Mouse (Mus musculus): ENCODE measurements around the gene Gm4894. TPM values are rescaled to one million over a fixed set of nuclear protein-coding genes. Genes with fewer than 3 reads are reported as not detected.

Gm4894 gene
- polyA plus RNA-seq (2016; fragmentation: Nextera tagmentation; extraction: Ambion mirVana), result not detected in 2 replicates

GRCm38 (mm10) chr9:49250231-49250630 lies at the start of gene Gm4894:
Gene Gm4894, plus strand, starts transcription at chr9:49250531.
- Histone ChIP-seq H3K4me2 (replicated peaks) (no peak within 1 kb of the TSS), H3K9me3 (no peaks in the 10 kb centered on the region), H3K9ac (replicated peaks) (no peak within 1 kb of the TSS), H3K27me3 (no peaks in the 10 kb centered on the region), H3K4me3 (no peak within 1 kb of the TSS), H3K36me3 (no peaks in the 10 kb centered on the region), H3K4me1 (no peaks in the 10 kb centered on the region), H3K27ac (replicated peaks) (no peak within 1 kb of the TSS)
- ATAC-seq (ENCODE audit: low FRiP score, low read depth), result no peak
- 78% methylated on average over 6 of the region's 6 CpGs for WGBS

GRCm38 (mm10) chr9:49206331-49206730 lies 44.0 kb upstream of the Gm4894 start:
- peak overlapping the region; percentile 25 for H3K4me2 ChIP-seq (replicated peaks)
- H3K36me3 ChIP-seq, result no peaks in the 10 kb centered on the region
- no peak overlapping the region for H3K4me3 ChIP-seq
- no peak for ATAC-seq (ENCODE audit: low FRiP score, low read depth)
- H3K27ac ChIP-seq (replicated peaks), result 0 out of 2 replicates have a peak overlapping the region, but pooled peaks have one; percentile 25
- peaks cover 28% of the 10 kb centered on the region for H3K4me1 ChIP-seq
- no peaks in the 10 kb centered on the region for H3K27me3 ChIP-seq
- H3K9ac ChIP-seq (replicated peaks), result no peak overlapping the region
- WGBS, result 55% methylated on average over 15 of the region's 15 CpGs
- H3K9me3 ChIP-seq, result no peaks in the 10 kb centered on the region

GRCm38 (mm10) chr9:49211493-49211892 lies 38.8 kb upstream of the Gm4894 start:
- Histone ChIP-seq H3K36me3 (no peaks in the 10 kb centered on the region), H3K9me3 (no peaks in the 10 kb centered on the region), H3K27me3 (no peaks in the 10 kb centered on the region), H3K4me1 (peaks cover 22% of the 10 kb centered on the region), H3K4me3 (no peak overlapping the region), H3K9ac (replicated peaks) (no peak overlapping the region), H3K4me2 (replicated peaks) (no peak overlapping the region), H3K27ac (replicated peaks) (no peak overlapping the region)
- WGBS, result 70% methylated on average over 1 of the region's 1 CpGs
- ATAC-seq (ENCODE audit: low FRiP score, low read depth), result no peak

GRCm38 (mm10) chr9:49214734-49215133 lies 35.6 kb upstream of the Gm4894 start:
- Histone ChIP-seq H3K27ac (replicated peaks) (no peak overlapping the region), H3K4me2 (replicated peaks) (no peak overlapping the region), H3K27me3 (no peaks in the 10 kb centered on the region), H3K4me3 (no peak overlapping the region), H3K36me3 (no peaks in the 10 kb centered on the region), H3K4me1 (peaks cover 28% of the 10 kb centered on the region), H3K9ac (replicated peaks) (no peak overlapping the region), H3K9me3 (no peaks in the 10 kb centered on the region)
- ATAC-seq (ENCODE audit: low FRiP score, low read depth), result no peak
- 42% methylated on average over 2 of the region's 2 CpGs for WGBS

- Histone ChIP-seq H3K4me3 (no peak overlapping the region), H3K27ac (replicated peaks) (0 out of 2 replicates have a peak overlapping the region, but pooled peaks have one; percentile 17), H3K9ac (replicated peaks) (no peak overlapping the region; the same call in 1 of the 2 replicates), H3K4me2 (replicated peaks) (no peak overlapping the region), H3K9me3 (no peaks in the 10 kb centered on the region), H3K36me3 (no peaks in the 10 kb centered on the region), H3K4me1 (peaks cover 12% of the 10 kb centered on the region), H3K27me3 (no peaks in the 10 kb centered on the region)
- WGBS, result 61% methylated on average over 20 of the region's 20 CpGs
- no peak for ATAC-seq (ENCODE audit: low FRiP score, low read depth)
Measured at GRCm38 (mm10) chr9:49217626-49218607, 32.4 kb upstream of the Gm4894 start.

- Histone ChIP-seq H3K36me3 (no peaks in the 10 kb centered on the region), H3K9ac (replicated peaks) (no peak overlapping the region), H3K27ac (replicated peaks) (no peak overlapping the region), H3K4me1 (no peaks in the 10 kb centered on the region), H3K9me3 (no peaks in the 10 kb centered on the region), H3K4me2 (replicated peaks) (no peak overlapping the region), H3K27me3 (no peaks in the 10 kb centered on the region), H3K4me3 (no peak overlapping the region)
- WGBS, result 84% methylated on average over 10 of the region's 10 CpGs
- no peak for ATAC-seq (ENCODE audit: low FRiP score, low read depth)
Measured at GRCm38 (mm10) chr9:49224488-49224887, 25.8 kb upstream of the Gm4894 start.

- H3K9ac ChIP-seq (replicated peaks), result no peak overlapping the region
- no peak overlapping the region for H3K27ac ChIP-seq (replicated peaks)
- no peaks in the 10 kb centered on the region for H3K36me3 ChIP-seq
- no peaks in the 10 kb centered on the region for H3K4me1 ChIP-seq
- H3K9me3 ChIP-seq, result no peaks in the 10 kb centered on the region
- no peak for ATAC-seq (ENCODE audit: low FRiP score, low read depth)
- 85% methylated on average over 9 of the region's 9 CpGs for WGBS
- H3K4me2 ChIP-seq (replicated peaks), result no peak overlapping the region
- no peaks in the 10 kb centered on the region for H3K27me3 ChIP-seq
- no peak overlapping the region for H3K4me3 ChIP-seq
Measured at GRCm38 (mm10) chr9:49227442-49227841, 22.9 kb upstream of the Gm4894 start.

- no peak overlapping the region for H3K9ac ChIP-seq (replicated peaks)
- H3K27ac ChIP-seq (replicated peaks), result no peak overlapping the region
- no peak overlapping the region for H3K4me2 ChIP-seq (replicated peaks)
- no peak overlapping the region for H3K4me3 ChIP-seq
- H3K27me3 ChIP-seq, result no peaks in the 10 kb centered on the region
- WGBS, result 94% methylated on average over 2 of the region's 2 CpGs
- ATAC-seq (ENCODE audit: low FRiP score, low read depth), result no peak
- no peaks in the 10 kb centered on the region for H3K9me3 ChIP-seq
- H3K4me1 ChIP-seq, result no peaks in the 10 kb centered on the region
- no peaks in the 10 kb centered on the region for H3K36me3 ChIP-seq
Measured at GRCm38 (mm10) chr9:49229054-49229453, 21.3 kb upstream of the Gm4894 start.

- H3K4me1 ChIP-seq, result peaks cover 4% of the 10 kb centered on the region; the same call in 1 of the 2 replicates
- 34% methylated on average over 7 of the region's 7 CpGs for WGBS
- no peak overlapping the region for H3K27ac ChIP-seq (replicated peaks)
- no peak for ATAC-seq (ENCODE audit: low FRiP score, low read depth)
- H3K27me3 ChIP-seq, result no peaks in the 10 kb centered on the region
- no peak overlapping the region for H3K9ac ChIP-seq (replicated peaks)
- no peak overlapping the region for H3K4me3 ChIP-seq
- no peak overlapping the region for H3K4me2 ChIP-seq (replicated peaks)
- H3K36me3 ChIP-seq, result no peaks in the 10 kb centered on the region
- H3K9me3 ChIP-seq, result no peaks in the 10 kb centered on the region
Measured at GRCm38 (mm10) chr9:49246839-49247238, 3.5 kb upstream of the Gm4894 start.

GRCm38 (mm10) chr9:49268949-49269348 lies 18.6 kb downstream of the Gm4894 start:
- H3K9ac ChIP-seq (replicated peaks), result no peak overlapping the region
- no peak overlapping the region for H3K4me2 ChIP-seq (replicated peaks)
- no peaks in the 10 kb centered on the region for H3K36me3 ChIP-seq
- no peaks in the 10 kb centered on the region for H3K9me3 ChIP-seq
- peaks cover 5% of the 10 kb centered on the region; the same call in 1 of the 2 replicates for H3K4me1 ChIP-seq
- no peak for ATAC-seq (ENCODE audit: low FRiP score, low read depth)
- H3K27me3 ChIP-seq, result no peaks in the 10 kb centered on the region
- H3K27ac ChIP-seq (replicated peaks), result no peak overlapping the region
- WGBS, result 66% methylated on average over 7 of the region's 7 CpGs
- no peak overlapping the region for H3K4me3 ChIP-seq

GRCm38 (mm10) chr9:49273566-49273965 lies 23.2 kb downstream of the Gm4894 start:
- 50% methylated on average over 7 of the region's 7 CpGs for WGBS
- no peaks in the 10 kb centered on the region for H3K36me3 ChIP-seq
- H3K9me3 ChIP-seq, result no peaks in the 10 kb centered on the region
- no peak overlapping the region for H3K4me2 ChIP-seq (replicated peaks)
- H3K27ac ChIP-seq (replicated peaks), result no peak overlapping the region
- peaks cover 5% of the 10 kb centered on the region; the same call in 1 of the 2 replicates for H3K4me1 ChIP-seq
- H3K27me3 ChIP-seq, result no peaks in the 10 kb centered on the region
- no peak overlapping the region for H3K4me3 ChIP-seq
- ATAC-seq (ENCODE audit: low FRiP score, low read depth), result no peak
- no peak overlapping the region for H3K9ac ChIP-seq (replicated peaks)

- Histone ChIP-seq H3K4me1 (no peaks in the 10 kb centered on the region; the same call in 1 of the 2 replicates), H3K36me3 (no peaks in the 10 kb centered on the region), H3K4me2 (replicated peaks) (no peak overlapping the region), H3K27ac (replicated peaks) (no peak overlapping the region), H3K27me3 (no peaks in the 10 kb centered on the region), H3K9me3 (no peaks in the 10 kb centered on the region), H3K4me3 (no peak overlapping the region), H3K9ac (replicated peaks) (no peak overlapping the region)
- WGBS, result 75% methylated on average over 4 of the region's 4 CpGs
- ATAC-seq (ENCODE audit: low FRiP score, low read depth), result no peak
Measured at GRCm38 (mm10) chr9:49275976-49276375, 25.6 kb downstream of the Gm4894 start.

Data from midbrain, embryonic 12.5 days (tissue).